Mouse (Mus musculus): ENCODE measurements around the gene Tnfrsf1b. TPM values are rescaled to one million over a fixed set of nuclear protein-coding genes. Genes with fewer than 3 reads are reported as not detected.

Tnfrsf1b gene
- total and polyA plus RNA-seq, 3 experiments, result 11.4 to 21.6 (median 14.9) TPM

DNA sequence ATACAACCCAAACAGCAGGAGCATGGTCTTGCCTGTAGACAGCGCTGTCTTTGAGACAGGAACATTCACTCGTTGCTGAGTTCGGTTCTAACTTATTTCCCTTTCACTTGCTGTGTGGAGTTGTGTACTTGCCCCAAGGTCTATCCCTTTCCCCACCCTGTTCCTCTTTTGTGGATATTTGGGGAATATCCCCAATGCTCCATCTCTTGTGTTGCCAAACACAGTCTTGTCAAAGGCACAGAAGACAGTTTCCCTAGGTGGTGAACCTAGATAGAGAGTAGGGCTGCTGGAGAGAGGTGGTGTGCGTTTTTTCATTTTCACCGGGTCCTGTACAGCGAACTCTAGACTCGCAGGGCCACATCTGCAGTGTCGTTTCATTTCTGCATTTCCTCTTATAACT lies 5.9 kb upstream of the Tnfrsf1b start:
- Histone ChIP-seq H3K4me1 (ENCODE audit: control insufficient read depth in 1 of 2, insufficient read depth in 2 of 2) (peaks cover 48 to 88% of the 10 kb centered on the region in 2 experiments), H3K79me2 (replicated peaks; ENCODE audit: control insufficient read depth, extremely low read depth, insufficient read depth, poor library complexity, severe bottlenecking) (no peaks in the 10 kb centered on the region), H3K4me2 (ENCODE audit: insufficient read depth, low read depth, poor library complexity, severe bottlenecking) (peak overlapping the region; percentile 10; the same call in 1 of the 2 replicates), H3K27me3 (replicated peaks) (no peaks in the 10 kb centered on the region), H3K9ac (ENCODE audit: insufficient read depth, low read depth) (no peak overlapping the region), H3K4me3 (replicated peaks in 1 of 3; ENCODE audit: low read depth in 2 of 3, low read length in 2 of 3, poor library complexity in 1 of 3) (no peak overlapping the region), H3K36me3 (replicated peaks in 1 of 2; ENCODE audit: control insufficient read depth in 1 of 2, insufficient read depth in 1 of 2, low read length in 1 of 2) (no peaks in the 10 kb centered on the region), H3K9me3 (replicated peaks; ENCODE audit: low read length) (no peaks in the 10 kb centered on the region), H3K27ac (ENCODE audit: insufficient read depth, low read depth) (no peak overlapping the region)
- dilution Hi-C loops (cut with MboI; ENCODE audit: extremely low pct_ligation_motif_present, extremely low pct_unique_long_range_greater_than_20kb, low sequenced_read_pairs), result no loop called here
- TF ChIP-seq GABPA (IDR thresholded peaks at IDR 0.05; ENCODE audit: insufficient replicate concordance, low read depth, low read length) (no peak), CTCF (conservative IDR thresholded peaks at IDR 0.05 in 1 of 2, IDR thresholded peaks at IDR 0.05 in 1 of 2; ENCODE audit: low read depth in 2 of 2, low read length in 2 of 2) (peak in 1 of 2 experiments; percentile 19; a peak in 1 of 4 replicates), TBP (conservative IDR thresholded peaks at IDR 0.05; ENCODE audit: low read depth, low read length) (no peak), ZNF384 (IDR thresholded peaks at IDR 0.05; ENCODE audit: low read depth, low read length) (peak; percentile 44; the same call in 1 of the 2 replicates), KAT2A (IDR thresholded peaks at IDR 0.05; ENCODE audit: insufficient replicate concordance, low read length) (no peak), ELF1 (IDR thresholded peaks at IDR 0.05; ENCODE audit: low read depth, low read length) (no peak), E2F4 (IDR thresholded peaks at IDR 0.05; ENCODE audit: insufficient replicate concordance, low read depth, low read length) (no peak), ZC3H11A (IDR thresholded peaks at IDR 0.05; ENCODE audit: low read depth, low read length) (no peak), NRF1 (IDR thresholded peaks at IDR 0.05; ENCODE audit: low read depth, low read length) (no peak), NELFE (IDR thresholded peaks at IDR 0.05; ENCODE audit: low read depth, low read length) (no peak), MYC (IDR thresholded peaks at IDR 0.05; ENCODE audit: low read depth, low read length) (no peak), EP300 (IDR thresholded peaks at IDR 0.05; ENCODE audit: low read length) (peak; percentile 42; the same call in 1 of the 2 replicates), TCF12 (IDR thresholded peaks at IDR 0.05; ENCODE audit: low read depth, low read length) (no peak), PAX5 (IDR thresholded peaks at IDR 0.05; ENCODE audit: low read length) (no peak), POLR2A (IDR thresholded peaks at IDR 0.05; ENCODE audit: low read depth, low read length) (no peak)
- no peak for DNase-seq (ENCODE audit: extremely low read depth)
- in situ Hi-C loops (cut with MboI; ENCODE audit: low pct_ligation_motif_present, low pct_unique_long_range_greater_than_20kb, low sequenced_read_pairs), result no loop called here

DNA sequence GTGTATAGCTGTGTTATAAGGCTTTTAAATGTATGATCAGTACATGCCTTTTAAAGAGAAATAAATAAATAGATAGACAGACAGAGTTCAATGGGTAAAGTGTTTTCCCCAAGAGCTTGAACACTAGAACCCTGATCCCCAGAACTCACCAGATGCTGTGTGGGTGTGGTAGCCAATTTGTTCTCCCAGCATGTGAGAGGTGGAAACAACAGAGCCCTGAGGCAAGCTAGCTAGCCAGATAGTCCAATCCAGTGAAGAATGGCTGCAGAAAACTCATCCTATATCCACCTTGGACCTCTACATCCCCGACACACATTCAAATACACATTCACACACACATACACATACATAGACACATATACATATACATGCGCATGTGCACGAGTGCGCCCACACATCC lies 4.9 kb upstream of the Tnfrsf1b start:
- H3K4me2 ChIP-seq (ENCODE audit: insufficient read depth, low read depth, poor library complexity, severe bottlenecking), result no peak overlapping the region
- H3K27me3 ChIP-seq (replicated peaks), result no peaks in the 10 kb centered on the region
- no peak for TF ChIP-seq KAT2A (IDR thresholded peaks at IDR 0.05; ENCODE audit: insufficient replicate concordance, low read length)
- TF ChIP-seq JUN (IDR thresholded peaks at IDR 0.05; ENCODE audit: insufficient read depth, low read depth, low read length), result no peak
- no peak for TF ChIP-seq ZC3H11A (IDR thresholded peaks at IDR 0.05; ENCODE audit: low read depth, low read length)
- no peak for TF ChIP-seq USF1 (IDR thresholded peaks at IDR 0.05; ENCODE audit: low read depth, low read length)
- TF ChIP-seq JUND (conservative IDR thresholded peaks at IDR 0.05; ENCODE audit: low read depth, low read length), result no peak
- TF ChIP-seq UBTF (IDR thresholded peaks at IDR 0.05; ENCODE audit: low read depth, low read length), result no peak
- TF ChIP-seq CHD2 (IDR thresholded peaks at IDR 0.05; ENCODE audit: low read length), result no peak
- no peak for TF ChIP-seq ZNF384 (IDR thresholded peaks at IDR 0.05; ENCODE audit: low read depth, low read length)
- no peak for TF ChIP-seq ZMIZ1 (IDR thresholded peaks at IDR 0.05; ENCODE audit: low read depth, low read length)
- TF ChIP-seq RAD21 (IDR thresholded peaks at IDR 0.05; ENCODE audit: low read depth, low read length), result no peak
- DNase-seq (ENCODE audit: extremely low read depth), result no peak
- in situ Hi-C loops (cut with MboI; ENCODE audit: low pct_ligation_motif_present, low pct_unique_long_range_greater_than_20kb, low sequenced_read_pairs), result no loop called here
- no peaks in the 10 kb centered on the region for H3K79me2 ChIP-seq (replicated peaks; ENCODE audit: control insufficient read depth, extremely low read depth, insufficient read depth, poor library complexity, severe bottlenecking)
- no peak overlapping the region for H3K4me3 ChIP-seq (replicated peaks in 1 of 3; ENCODE audit: low read depth in 2 of 3, low read length in 2 of 3, poor library complexity in 1 of 3)
- H3K9ac ChIP-seq (ENCODE audit: insufficient read depth, low read depth), result no peak overlapping the region
- H3K36me3 ChIP-seq (replicated peaks in 1 of 2; ENCODE audit: control insufficient read depth in 1 of 2, insufficient read depth in 1 of 2, low read length in 1 of 2), result no peaks in the 10 kb centered on the region
- H3K4me1 ChIP-seq (ENCODE audit: control insufficient read depth in 1 of 2, insufficient read depth in 2 of 2), result peaks cover 45 to 86% of the 10 kb centered on the region in 2 experiments
- no peak overlapping the region for H3K27ac ChIP-seq (ENCODE audit: insufficient read depth, low read depth)
- dilution Hi-C loops (cut with MboI; ENCODE audit: extremely low pct_ligation_motif_present, extremely low pct_unique_long_range_greater_than_20kb, low sequenced_read_pairs), result no loop called here
- H3K9me3 ChIP-seq (replicated peaks; ENCODE audit: low read length), result no peaks in the 10 kb centered on the region
